ENCODE assay signal across 18 mouse cellular contexts in genomic region chr11:115194693-115195092, GRCm38 (mm10).
"Had no signal": no experiment of that assay in that cellular context is flagged by ENCODE, and none has a peak within 500 bp of the region (broad histone marks: within the 10 kb centered on the region; RNA-seq: fewer than 3 reads in every experiment).

No protein-coding gene starts in this region.

- H3K4me3 ChIP-seq: intestine, embryonic 15.5 days; kidney, embryonic 15.5 days; limb, embryonic 10.5 days; limb, embryonic 13.5 days; midbrain, embryonic 12.5 days; midbrain, embryonic 15.5 days; neural tube, embryonic 12.5 days; neural tube, embryonic 15.5 days had no signal

- DNase-seq: kidney, adult 11 months; kidney, adult 8-10 months; kidney, postnatal 10 days; kidney, postnatal 36 days; layer of hippocampus, postnatal 36 days; lung, adult 2 months; lung, postnatal 14 days; lung, postnatal 4 days; thymus, adult 18-20 months; thymus, postnatal 36 days had no signal

- H3K27me3 ChIP-seq: intestine, embryonic 15.5 days; kidney, embryonic 15.5 days; limb, embryonic 13.5 days; midbrain, embryonic 12.5 days; midbrain, embryonic 15.5 days; neural tube, embryonic 12.5 days; neural tube, embryonic 15.5 days had no signal

- H3K4me2 ChIP-seq: intestine, embryonic 15.5 days; kidney, embryonic 15.5 days; limb, embryonic 13.5 days; midbrain, embryonic 12.5 days; midbrain, embryonic 15.5 days; neural tube, embryonic 12.5 days; neural tube, embryonic 15.5 days had no signal

- H3K36me3 ChIP-seq: midbrain, embryonic 15.5 days had no signal

- H3K4me1 ChIP-seq: limb, embryonic 13.5 days; midbrain, embryonic 12.5 days; midbrain, embryonic 15.5 days had no signal

- H3K27ac ChIP-seq: intestine, embryonic 15.5 days; kidney, embryonic 15.5 days; limb, embryonic 10.5 days; limb, embryonic 13.5 days; midbrain, embryonic 12.5 days; midbrain, embryonic 15.5 days; neural tube, embryonic 12.5 days; neural tube, embryonic 15.5 days had no signal

- H3K9ac ChIP-seq: intestine, embryonic 15.5 days; kidney, embryonic 15.5 days; limb, embryonic 13.5 days; midbrain, embryonic 12.5 days; midbrain, embryonic 15.5 days; neural tube, embryonic 12.5 days; neural tube, embryonic 15.5 days had no signal

- H3K9me3 ChIP-seq: intestine, embryonic 15.5 days; kidney, embryonic 15.5 days; limb, embryonic 10.5 days; limb, embryonic 13.5 days; midbrain, embryonic 12.5 days; midbrain, embryonic 15.5 days; neural tube, embryonic 12.5 days; neural tube, embryonic 15.5 days had no signal

- ATAC-seq: intestine, embryonic 15.5 days; midbrain, embryonic 15.5 days had no signal
